Mouse (Mus musculus) E14TG2a.4 (cell line): ENCODE measurements around the gene Lgals9.

Source experiments
- CTCF ChIP-seq: conservative IDR thresholded peaks from 2 replicates; pipeline ENCODE4 v1.5.1; 2014; ENCODE audit warnings: low read length
- NANOG ChIP-seq: IDR thresholded peaks from 2 replicates; pipeline ENCODE4 v1.6.1; 2014; ENCODE audit warnings: borderline replicate concordance, low read length, mixed read lengths
- POU5F1 ChIP-seq: IDR thresholded peaks from 2 replicates; pipeline ENCODE4 v1.6.1; 2014; ENCODE audit warnings: low read length, borderline replicate concordance

- TF ChIP-seq CTCF (no peak), NANOG (no peak), POU5F1 (no peak)
Measured at GRCm38 (mm10) chr11:78920411-78920939, 64.3 kb downstream of the Lgals9 start, which contains the start of gene Nos2.
